Mouse (Mus musculus) neural tube, embryonic 11.5 days (tissue): ENCODE measurements around the gene Fosl1. TPM values are rescaled to one million over a fixed set of nuclear protein-coding genes. Genes with fewer than 3 reads are reported as not detected.
"Not testable (repeated sequence)": the region's sequence is repeated elsewhere in the genome, so short reads cannot be mapped to it uniquely, and the experiment has no call there.

ENCODE experiments used
- ATAC-seq: fragments of 200-750 bp; cut with Nextera tagmentation; 2 replicates; pipeline ENCODE4 v1.8.0; 2017; ENCODE audit warnings: moderate number of reproducible peaks, mild to moderate bottlenecking, moderate TSS enrichment, moderate library complexity; ENCODE audit not compliant: insufficient read depth, low FRiP score, low TSS enrichment
- DNase-seq: peaks from one replicate; pipeline ENCODE4 v3.0.0-alpha.2; 2015; ENCODE audit warnings: low spot score
- H3K27ac ChIP-seq: fragments of 300-500 bp; sonication (generic); 2 replicates; pipeline ENCODE4 v1.5.1; 2014; ENCODE audit warnings: low read depth, mild to moderate bottlenecking, low read length
- H3K27me3 ChIP-seq: fragments of 300-500 bp; sonication (generic); 2 replicates; pipeline ENCODE4 v1.6.1; 2014; ENCODE audit warnings: mild to moderate bottlenecking, low read length, mixed read lengths; ENCODE audit not compliant: control insufficient read depth, insufficient read depth
- H3K36me3 ChIP-seq: fragments of 300-500 bp; sonication (generic); 2 replicates; pipeline ENCODE4 v1.6.1; 2014; ENCODE audit warnings: mild to moderate bottlenecking, low read length, moderate library complexity, mixed read lengths; ENCODE audit not compliant: control insufficient read depth, insufficient read depth
- H3K4me1 ChIP-seq: fragments of 300-500 bp; sonication (generic); 2 replicates; pipeline ENCODE4 v1.6.1; 2014; ENCODE audit warnings: low read length, mixed read lengths; ENCODE audit not compliant: control insufficient read depth, insufficient read depth
- H3K4me2 ChIP-seq: fragments of 300-500 bp; sonication (generic); 2 replicates; pipeline ENCODE4 v1.6.1; 2014; ENCODE audit warnings: low read depth, mild to moderate bottlenecking, moderate library complexity
- H3K4me3 ChIP-seq: fragments of 300-500 bp; sonication (generic); 2 replicates; pipeline ENCODE4 v1.5.1; 2014; ENCODE audit warnings: low read depth, low read length
- H3K9ac ChIP-seq: fragments of 300-500 bp; sonication (generic); 2 replicates; pipeline ENCODE4 v1.6.1; 2014; ENCODE audit warnings: mild to moderate bottlenecking, low read length
- H3K9me3 ChIP-seq: fragments of 300-500 bp; sonication (generic); 2 replicates; pipeline ENCODE4 v1.6.1; 2016; ENCODE audit warnings: low read length; ENCODE audit not compliant: control insufficient read depth
- WGBS: fragments of 180-500 bp; shearing (Covaris S2); extraction: QIAGEN DNeasy Blood & Tissue Kit; methylation state at CpG from one replicate; pipeline ENCODE4 v1.1.7; 2014; 5-methylcytosine and 5-hydroxymethylcytosine counted together
- polyA plus RNA-seq: library from polyadenylated mRNA; unstranded; fragments of >200 nt; fragmentation: Nextera tagmentation; extraction: Ambion mirVana; gene quantifications from 2 replicates; pipeline ENCODE4 v1.2.1, GENCODE M21; 2014

Fosl1 gene
- not detected in 2 replicates for polyA plus RNA-seq

DNA sequence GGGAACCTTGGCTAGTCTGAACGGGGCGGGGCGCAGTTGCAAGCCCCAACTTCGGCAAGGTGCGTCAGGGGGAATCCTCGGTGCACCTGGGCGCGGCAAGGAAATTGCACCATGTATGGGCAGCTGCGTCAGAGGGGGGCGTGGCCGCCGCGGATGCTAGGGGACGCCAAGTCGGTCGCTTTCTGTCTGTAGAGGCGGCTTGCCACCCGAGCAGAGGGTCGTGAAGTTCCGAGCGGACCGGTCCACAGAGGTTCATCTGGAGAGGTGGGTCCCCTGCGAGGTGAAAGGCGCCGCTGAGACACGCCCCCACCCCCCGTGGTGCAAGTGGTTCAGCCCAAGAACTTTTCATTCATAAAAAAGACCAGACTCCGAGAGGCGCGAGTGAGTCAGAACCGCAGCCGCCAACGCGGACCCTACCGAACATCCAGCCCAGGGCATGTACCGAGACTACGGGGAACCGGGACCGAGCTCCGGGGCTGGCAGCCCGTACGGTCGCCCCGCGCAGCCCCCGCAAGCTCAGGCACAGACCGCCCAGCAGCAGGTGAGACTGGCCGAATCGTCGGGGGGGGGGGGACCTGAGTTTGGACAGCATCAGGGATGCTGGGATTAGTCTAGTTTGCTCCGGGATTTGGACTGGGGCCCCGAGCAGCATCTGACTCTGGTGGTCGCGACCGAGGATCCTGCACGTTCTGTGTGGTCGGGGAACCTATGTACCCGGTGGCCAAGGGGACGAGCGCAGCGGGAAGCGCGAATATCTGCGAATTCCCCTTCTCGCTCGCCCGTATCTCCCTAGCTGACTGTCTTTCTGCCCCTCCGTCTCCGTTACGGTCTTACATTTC, at the start of gene Fosl1:
TSS of gene Fosl1 (plus strand) at position 33 of the 839 bp plus-strand sequence.
- H3K9ac ChIP-seq = peak within 1 kb of the TSS; percentile 39; the same call in 1 of the 2 replicates
- no peaks in the 10 kb centered on the region for H3K9me3 ChIP-seq
- ATAC-seq (no peak), DNase-seq (peak; percentile 66)
- no peaks in the 10 kb centered on the region for H3K36me3 ChIP-seq
- peaks cover 8% of the 10 kb centered on the region for H3K4me1 ChIP-seq
- H3K27ac ChIP-seq = no peak within 1 kb of the TSS
- H3K4me2 ChIP-seq = peak within 1 kb of the TSS; percentile 90
- WGBS = under 1% methylated on average over 70 of the region's 70 CpGs
- peak within 1 kb of the TSS; percentile 47 for H3K4me3 ChIP-seq
- H3K27me3 ChIP-seq = peaks cover 34% of the 10 kb centered on the region

DNA sequence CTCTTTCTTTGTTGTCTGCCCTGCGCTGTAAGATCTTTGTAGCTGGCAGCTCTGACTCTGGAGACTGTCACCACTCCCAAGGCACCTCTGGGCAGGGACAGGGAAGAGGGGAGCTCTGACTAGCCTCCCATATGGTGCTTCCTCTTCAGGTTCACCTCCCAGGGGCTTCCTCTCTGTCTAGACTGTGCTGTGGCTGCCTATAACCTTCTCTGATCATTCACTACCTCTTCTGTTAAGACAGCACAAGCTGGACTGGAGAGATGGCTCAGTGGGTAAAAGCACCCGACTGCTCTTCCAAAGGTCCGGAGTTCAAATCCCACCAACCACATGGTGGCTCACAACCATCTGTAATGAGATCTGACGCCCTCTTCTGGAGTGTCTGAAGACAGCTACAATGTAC, 46.3 kb upstream of the Fosl1 start:
- not testable (repeated sequence) for H3K4me1 ChIP-seq, ATAC-seq, H3K9ac ChIP-seq, DNase-seq, H3K4me2 ChIP-seq, H3K27me3 ChIP-seq, H3K4me3 ChIP-seq, H3K27ac ChIP-seq, H3K9me3 ChIP-seq, H3K36me3 ChIP-seq
- WGBS = 78% methylated on average over 4 of the region's 4 CpGs

DNA sequence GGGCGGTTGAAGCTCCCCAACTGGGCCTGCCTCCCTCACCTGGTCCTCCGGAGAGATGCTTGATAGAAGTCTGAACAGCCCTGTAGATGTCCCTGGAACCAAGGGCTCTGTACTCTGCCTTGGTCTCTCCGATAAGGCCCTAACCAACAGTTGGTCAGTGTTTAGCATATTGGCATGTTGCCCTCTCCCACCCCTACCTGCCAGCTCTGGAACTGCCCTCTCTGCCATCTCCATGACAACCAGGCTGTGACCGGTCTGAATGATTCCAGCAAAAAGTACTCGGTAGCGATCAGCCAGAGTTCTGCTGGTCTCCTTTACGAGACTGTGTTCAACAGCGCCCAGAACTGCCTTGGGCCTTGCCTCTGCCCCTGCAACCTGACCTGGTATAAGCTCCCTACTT, 45.1 kb upstream of the Fosl1 start, which contains the start of gene Tsga10ip:
TSS of gene Tsga10ip (minus strand) at position 234 of the 400 bp plus-strand sequence.
- Histone ChIP-seq H3K27ac (no peak within 1 kb of the TSS), H3K4me2 (no peak within 1 kb of the TSS), H3K9me3 (no peaks in the 10 kb centered on the region), H3K36me3 (no peaks in the 10 kb centered on the region), H3K4me1 (no peaks in the 10 kb centered on the region; the same call in 1 of the 2 replicates), H3K27me3 (no peaks in the 10 kb centered on the region), H3K4me3 (no peak within 1 kb of the TSS), H3K9ac (no peak within 1 kb of the TSS)
- ATAC-seq = no peak
- no peak for DNase-seq
- WGBS = 79% methylated on average over 8 of the region's 8 CpGs

DNA sequence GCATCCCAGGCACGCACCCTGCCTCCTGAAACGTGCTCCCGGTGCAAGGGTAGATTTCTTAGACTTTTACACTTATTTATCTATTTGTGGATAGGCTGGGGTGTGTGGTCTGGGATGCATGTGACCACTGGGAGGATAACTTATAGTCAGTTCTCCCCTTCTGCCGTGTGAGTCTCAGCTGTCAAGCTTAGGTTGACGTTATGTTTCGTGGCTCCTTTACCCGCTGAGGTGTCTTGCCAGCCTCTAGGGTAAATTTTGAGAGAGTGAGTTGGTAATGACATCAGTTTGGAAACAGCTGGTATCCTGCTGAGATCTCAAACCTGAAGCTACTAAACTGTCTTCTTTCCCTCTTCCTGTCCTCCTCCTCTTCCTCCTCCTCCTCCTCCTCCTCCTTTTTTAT, 41.4 kb upstream of the Fosl1 start:
- DNase-seq = peak; percentile 24
- H3K27ac ChIP-seq = no peak overlapping the region
- H3K36me3 ChIP-seq = no peaks in the 10 kb centered on the region
- no peaks in the 10 kb centered on the region for H3K9me3 ChIP-seq
- peak overlapping the region; percentile 50 for H3K9ac ChIP-seq
- 28% methylated on average over 7 of the region's 7 CpGs for WGBS
- no peaks in the 10 kb centered on the region for H3K27me3 ChIP-seq
- peaks cover 5% of the 10 kb centered on the region; the same call in 1 of the 2 replicates for H3K4me1 ChIP-seq
- no peak for ATAC-seq
- H3K4me2 ChIP-seq = peak overlapping the region; percentile 49
- H3K4me3 ChIP-seq = peak overlapping the region; percentile 31

DNA sequence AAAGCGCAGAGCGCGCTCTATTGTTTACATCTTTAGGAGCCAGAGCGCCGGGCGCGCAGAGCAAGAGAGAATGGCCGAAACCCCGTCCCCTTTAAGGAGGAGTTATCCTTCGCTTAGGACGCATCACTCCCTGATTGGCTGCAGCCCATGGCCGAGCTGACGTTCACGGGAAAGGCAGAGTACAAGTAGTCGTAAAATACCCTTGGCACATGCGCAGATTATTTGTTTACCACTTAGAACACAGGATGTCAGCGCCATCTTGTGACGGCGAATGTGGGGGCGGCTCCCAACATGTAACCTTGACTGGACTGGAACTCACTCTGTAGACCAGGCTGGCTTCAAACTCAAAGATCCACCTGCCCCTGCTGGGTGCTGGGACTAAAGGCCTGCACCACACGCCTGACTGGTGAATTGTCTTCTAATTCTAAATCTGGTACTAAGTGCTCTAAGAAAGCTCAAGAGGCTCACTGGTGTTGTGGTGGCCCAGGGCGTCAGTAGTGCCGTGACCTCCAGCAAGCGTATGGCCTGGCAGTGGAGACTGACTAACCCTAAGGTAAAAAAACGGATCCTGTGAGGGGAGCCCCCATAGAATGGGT, 40.7 kb upstream of the Fosl1 start:
- Histone ChIP-seq H3K9ac (peak overlapping the region; percentile 50), H3K4me2 (peak overlapping the region; percentile 51), H3K4me3 (peak overlapping the region; percentile 37), H3K27ac (peak overlapping the region; percentile 37; the same call in 1 of the 2 replicates)
- not testable (repeated sequence) for H3K36me3 ChIP-seq, H3K9me3 ChIP-seq, H3K27me3 ChIP-seq, H3K4me1 ChIP-seq
- WGBS = 14% methylated on average over 21 of the region's 25 CpGs
- ATAC-seq (peak; percentile 72), DNase-seq (peak; percentile 67)

DNA sequence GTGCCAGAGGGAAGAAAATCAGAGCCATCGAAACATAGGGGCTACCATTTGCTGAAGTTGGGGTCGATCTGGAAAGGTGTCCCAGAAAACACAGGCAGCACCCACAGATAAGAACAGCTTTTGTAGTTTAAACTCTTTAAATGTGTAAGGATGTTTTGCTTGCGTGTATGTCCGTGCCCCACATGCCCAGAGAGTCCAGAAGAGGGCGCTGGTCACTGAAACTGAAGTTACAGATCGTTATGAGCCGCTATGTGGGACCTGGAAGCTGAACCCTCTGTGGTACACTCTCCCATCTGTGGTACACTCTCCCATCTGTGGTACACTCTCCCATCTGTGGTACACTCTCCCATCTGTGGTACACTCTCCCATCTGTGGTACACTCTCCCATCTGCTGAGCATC, 40.2 kb upstream of the Fosl1 start:
- Histone ChIP-seq H3K9ac (peak overlapping the region; percentile 50), H3K4me2 (peak overlapping the region; percentile 51), H3K9me3 (no peaks in the 10 kb centered on the region), H3K27me3 (no peaks in the 10 kb centered on the region), H3K36me3 (no peaks in the 10 kb centered on the region), H3K27ac (peak overlapping the region; percentile 37; the same call in 1 of the 2 replicates), H3K4me1 (peaks cover 5% of the 10 kb centered on the region; the same call in 1 of the 2 replicates), H3K4me3 (peak overlapping the region; percentile 37)
- WGBS = 18% methylated on average over 7 of the region's 7 CpGs
- DNase-seq (peak; percentile 71), ATAC-seq (no peak)

DNA sequence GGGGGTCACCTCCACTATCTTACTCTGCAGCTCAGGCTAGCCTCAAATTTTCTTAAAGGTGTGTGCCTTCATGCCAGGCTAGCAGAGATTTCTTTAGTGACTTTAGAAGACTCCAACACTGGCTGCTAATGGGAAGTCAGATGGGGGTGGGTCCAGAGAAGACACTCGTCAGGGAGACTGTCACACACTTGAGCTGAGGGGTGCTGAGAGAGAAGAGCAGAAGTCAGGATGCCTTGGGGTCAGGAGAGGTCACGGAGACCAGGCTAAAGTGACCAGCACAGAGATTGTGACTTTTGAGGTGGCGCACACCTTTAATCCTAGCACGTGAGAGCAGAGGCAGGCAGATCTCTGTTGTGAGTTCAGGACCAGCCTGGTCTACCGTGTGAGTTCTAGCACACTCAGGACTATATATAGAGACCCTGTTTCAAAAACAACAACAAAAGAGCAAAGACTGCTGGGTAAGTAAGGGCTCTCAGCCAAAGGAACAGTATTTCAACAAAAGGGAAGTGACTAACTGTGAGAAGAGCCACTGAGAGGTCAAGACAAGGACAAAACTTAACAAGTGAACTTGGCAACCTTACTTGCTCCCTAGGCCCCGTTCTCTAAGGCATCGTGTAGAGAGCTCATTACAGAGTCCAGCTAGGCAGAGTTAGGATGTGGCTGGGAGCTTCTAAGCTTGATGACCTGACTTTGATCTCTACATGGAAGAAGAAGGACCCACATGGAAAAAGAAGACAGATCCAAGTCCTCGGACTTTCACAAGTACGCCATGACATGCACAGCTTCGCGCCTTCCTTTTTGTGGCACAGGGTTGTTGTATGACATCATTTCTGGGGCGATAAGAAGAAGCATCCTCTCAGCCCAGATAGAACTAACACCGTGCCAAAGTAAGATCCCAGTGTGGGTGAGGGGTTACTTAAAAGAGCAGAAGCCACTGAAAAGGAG, 39.0 kb upstream of the Fosl1 start:
- no peaks in the 10 kb centered on the region for H3K27me3 ChIP-seq
- H3K27ac ChIP-seq = no peak overlapping the region
- H3K9ac ChIP-seq = no peak overlapping the region; the same call in 1 of the 2 replicates
- DNase-seq (no peak), ATAC-seq (no peak)
- peaks cover 5% of the 10 kb centered on the region; the same call in 1 of the 2 replicates for H3K4me1 ChIP-seq
- 0 out of 2 replicates have a peak overlapping the region, but pooled peaks have one; percentile 9 for H3K4me2 ChIP-seq
- H3K36me3 ChIP-seq = no peaks in the 10 kb centered on the region
- WGBS = 92% methylated on average over 13 of the region's 13 CpGs
- H3K9me3 ChIP-seq = no peaks in the 10 kb centered on the region
- no peak overlapping the region for H3K4me3 ChIP-seq

DNA sequence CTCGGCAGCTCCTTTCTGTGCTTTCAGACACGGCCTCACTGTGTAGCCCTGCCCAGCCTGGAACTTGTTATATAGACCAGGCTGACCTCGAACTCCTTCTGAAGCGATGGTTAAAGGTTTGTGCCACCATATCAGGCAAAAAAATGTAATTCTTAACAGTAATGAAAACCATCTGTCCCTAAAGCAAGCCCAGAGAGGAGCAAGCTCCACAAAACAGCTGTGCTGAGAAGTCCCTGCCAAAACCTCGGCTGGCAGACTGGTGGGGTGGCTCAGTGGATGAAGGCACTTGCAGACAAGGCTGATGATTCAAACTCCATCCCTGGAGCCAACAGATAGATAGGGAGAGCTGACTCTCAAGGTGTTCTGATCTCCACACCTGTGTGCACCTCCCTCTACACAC, 38.3 kb upstream of the Fosl1 start:
- Histone ChIP-seq H3K4me1 (peaks cover 5% of the 10 kb centered on the region; the same call in 1 of the 2 replicates), H3K4me3 (no peak overlapping the region), H3K27me3 (no peaks in the 10 kb centered on the region), H3K4me2 (no peak overlapping the region), H3K27ac (no peak overlapping the region), H3K36me3 (no peaks in the 10 kb centered on the region), H3K9ac (no peak overlapping the region; the same call in 1 of the 2 replicates), H3K9me3 (no peaks in the 10 kb centered on the region)
- ATAC-seq (no peak), DNase-seq (no peak)
- 79% methylated on average over 5 of the region's 5 CpGs for WGBS
